Mouse (Mus musculus) testis, adult 2 months (tissue): ENCODE results near the gene Slc5a3. TPM values are rescaled to one million over a fixed set of nuclear protein-coding genes. Genes with fewer than 3 reads are reported as not detected.

Experiments
- H3K27ac ChIP-seq: fragments of 200-500 bp; 2 replicates; pipeline ENCODE4 v1.5.1; 2012; ENCODE audit warnings: low read depth, low read length; ENCODE audit not compliant: control insufficient read depth, insufficient read depth
- H3K27me3 ChIP-seq: fragments of 200-500 bp; 2 replicates; pipeline ENCODE4 v1.6.1; 2012; ENCODE audit warnings: mild to moderate bottlenecking, low read length, moderate library complexity; ENCODE audit not compliant: control insufficient read depth, insufficient read depth
- H3K36me3 ChIP-seq: fragments of 200-500 bp; 2 replicates; pipeline ENCODE4 v1.6.1; 2012; ENCODE audit warnings: mild to moderate bottlenecking, low read length; ENCODE audit not compliant: control insufficient read depth, insufficient read depth
- H3K4me1 ChIP-seq: fragments of 200-500 bp; 2 replicates; pipeline ENCODE4 v1.6.1; 2012; ENCODE audit warnings: low read length; ENCODE audit not compliant: control insufficient read depth, insufficient read depth
- H3K4me3 ChIP-seq: fragments of 200-500 bp; 2 replicates; pipeline ENCODE4 v1.5.1; 2012; ENCODE audit warnings: low read depth, mild to moderate bottlenecking, low read length, moderate library complexity, mixed read lengths; ENCODE audit not compliant: control insufficient read depth
- CTCF ChIP-seq: fragments of 200-500 bp; IDR thresholded peaks from 2 replicates; pipeline ENCODE4 v1.5.1; 2012; ENCODE audit warnings: low read depth, mild to moderate bottlenecking, inconsistent platforms, low read length, moderate library complexity; ENCODE audit not compliant: control insufficient read depth, insufficient read depth, insufficient replicate concordance
- POLR2A ChIP-seq: fragments of 200-500 bp; IDR thresholded peaks from 2 replicates; pipeline ENCODE4 v1.6.1; 2012; ENCODE audit warnings: low read depth, mild to moderate bottlenecking, inconsistent platforms, low read length, moderate library complexity; ENCODE audit not compliant: control insufficient read depth
- polyA plus RNA-seq: library from polyadenylated mRNA; depleted of rRNA; stranded (reverse); fragments of >200 nt; gene quantifications from 2 replicates; pipeline ENCODE4 v1.2.3, GENCODE M21; 2012

Gene Slc5a3
- polyA plus RNA-seq, 1 experiment: 3.9 TPM

- Histone ChIP-seq H3K27me3 (no peaks in the 10 kb centered on the region), H3K36me3 (no peaks in the 10 kb centered on the region; the same call in 1 of the 2 replicates), H3K27ac (no peak overlapping the region), H3K4me3 (no peak overlapping the region), H3K4me1 (no peaks in the 10 kb centered on the region)
- no peak for TF ChIP-seq POLR2A
- TF ChIP-seq CTCF: no peak
Measured at GRCm38 (mm10) chr16:92070338-92070737, 12.2 kb downstream of the Slc5a3 start.

GRCm38 (mm10) chr16:92076797-92077196 lies 18.7 kb downstream of the Slc5a3 start:
- H3K36me3 ChIP-seq: peaks cover 1% of the 10 kb centered on the region; the same call in 1 of the 2 replicates
- TF ChIP-seq CTCF (no peak), POLR2A (no peak)
- no peak overlapping the region for H3K27ac ChIP-seq
- no peak overlapping the region for H3K4me3 ChIP-seq
- H3K27me3 ChIP-seq: no peaks in the 10 kb centered on the region
- no peaks in the 10 kb centered on the region for H3K4me1 ChIP-seq

GRCm38 (mm10) chr16:92083771-92084453 lies 25.8 kb downstream of the Slc5a3 start:
- Histone ChIP-seq H3K27ac (no peak overlapping the region), H3K36me3 (no peaks in the 10 kb centered on the region), H3K4me3 (no peak overlapping the region), H3K27me3 (no peaks in the 10 kb centered on the region), H3K4me1 (peaks cover 2% of the 10 kb centered on the region; the same call in 1 of the 2 replicates)
- TF ChIP-seq CTCF (no peak), POLR2A (no peak)

GRCm38 (mm10) chr16:92089225-92089624 lies 31.1 kb downstream of the Slc5a3 start:
- Histone ChIP-seq H3K4me3 (no peak overlapping the region), H3K36me3 (no peaks in the 10 kb centered on the region), H3K27ac (no peak overlapping the region), H3K27me3 (no peaks in the 10 kb centered on the region), H3K4me1 (peaks cover 2% of the 10 kb centered on the region; the same call in 1 of the 2 replicates)
- TF ChIP-seq POLR2A: no peak
- no peak for TF ChIP-seq CTCF

GRCm38 (mm10) chr16:92091876-92092275 lies 33.8 kb downstream of the Slc5a3 start:
- no peak for TF ChIP-seq POLR2A
- TF ChIP-seq CTCF: no peak
- peaks cover 2% of the 10 kb centered on the region; the same call in 1 of the 2 replicates for H3K4me1 ChIP-seq
- no peak overlapping the region for H3K4me3 ChIP-seq
- no peak overlapping the region for H3K27ac ChIP-seq
- H3K27me3 ChIP-seq: no peaks in the 10 kb centered on the region
- no peaks in the 10 kb centered on the region for H3K36me3 ChIP-seq

GRCm38 (mm10) chr16:92098351-92099051 lies 40.4 kb downstream of the Slc5a3 start:
- no peak overlapping the region for H3K27ac ChIP-seq
- TF ChIP-seq POLR2A (no peak), CTCF (no peak)
- peaks cover 2% of the 10 kb centered on the region; the same call in 1 of the 2 replicates for H3K36me3 ChIP-seq
- no peaks in the 10 kb centered on the region; the same call in 1 of the 2 replicates for H3K4me1 ChIP-seq
- no peak overlapping the region for H3K4me3 ChIP-seq
- no peaks in the 10 kb centered on the region for H3K27me3 ChIP-seq

- no peaks in the 10 kb centered on the region for H3K27me3 ChIP-seq
- H3K4me1 ChIP-seq: no peaks in the 10 kb centered on the region; the same call in 1 of the 2 replicates
- no peak overlapping the region for H3K27ac ChIP-seq
- no peak overlapping the region for H3K4me3 ChIP-seq
- H3K36me3 ChIP-seq: peaks cover 2% of the 10 kb centered on the region; the same call in 1 of the 2 replicates
- TF ChIP-seq POLR2A: no peak
- no peak for TF ChIP-seq CTCF
Measured at GRCm38 (mm10) chr16:92099598-92099997, 41.5 kb downstream of the Slc5a3 start.
